Mouse (Mus musculus) embryonic fibroblast, embryonic 13.5 days (primary cell): ENCODE results near the gene Gm3233.

Experiments
- CTCF ChIP-seq: IDR thresholded peaks from 2 replicates; pipeline ENCODE4 v1.5.1; 2011; ENCODE audit warnings: mild to moderate bottlenecking, control low read depth, low read length, moderate library complexity, borderline replicate concordance; ENCODE audit not compliant: insufficient read depth
- POLR2A ChIP-seq: IDR thresholded peaks from 2 replicates; pipeline ENCODE4 v1.6.1; 2011; ENCODE audit warnings: low read depth, mild to moderate bottlenecking, control low read depth, low read length, moderate library complexity

DNA sequence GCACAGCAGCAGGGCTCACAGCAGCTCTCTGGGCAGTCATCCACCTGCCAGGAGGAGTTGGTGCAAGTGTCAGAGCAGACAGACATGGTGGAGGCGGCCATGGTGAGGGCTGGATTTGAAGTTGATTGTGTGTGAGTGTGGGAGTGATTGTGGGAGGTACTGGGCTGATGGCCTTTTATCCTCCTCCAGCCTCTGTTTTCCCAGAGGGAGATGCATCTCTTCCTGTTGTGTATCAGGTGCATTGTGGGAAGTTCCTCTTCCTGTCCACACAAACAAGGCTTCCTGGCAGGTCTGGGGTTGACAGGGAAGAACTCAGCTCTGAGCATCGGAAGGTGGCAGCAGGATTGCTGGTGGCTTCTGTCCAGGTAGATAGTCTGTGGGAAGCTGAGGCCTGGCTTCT is 35.5 kb upstream of the Gm3233 start, which contains the start of gene Gm9639:
- TF ChIP-seq CTCF = no peak
- TF ChIP-seq POLR2A = no peak
